Mouse (Mus musculus) neural tube, embryonic 10.5 days (tissue): Measurements from ENCODE around the gene Parg.

Source experiments
- DNase-seq: peaks from one replicate; pipeline ENCODE4 v3.0.0-alpha.2; 2017; ENCODE audit warnings: low spot score; ENCODE audit errors: extremely low spot score

Gene Parg

DNA sequence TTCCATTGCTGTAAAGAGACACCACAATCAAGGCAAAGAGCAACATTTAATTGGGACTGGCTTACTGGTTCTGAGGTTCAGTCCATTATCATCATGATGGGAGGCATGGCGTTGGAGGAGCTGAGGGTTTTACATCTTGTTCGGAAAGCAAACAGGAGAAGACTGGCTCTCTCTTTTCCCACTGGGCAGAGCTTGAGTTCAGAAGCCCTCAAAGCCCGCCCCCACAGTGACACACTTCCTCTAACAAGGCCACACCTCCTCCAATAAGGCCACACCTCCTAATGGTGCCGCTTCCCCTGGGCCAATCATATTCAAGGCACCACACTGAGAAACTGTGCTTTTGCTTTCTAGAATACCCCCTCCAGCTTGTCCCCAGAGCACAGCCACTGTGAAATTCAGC, 116.1 kb downstream of the Parg start:
- DNase-seq = no peak

DNA sequence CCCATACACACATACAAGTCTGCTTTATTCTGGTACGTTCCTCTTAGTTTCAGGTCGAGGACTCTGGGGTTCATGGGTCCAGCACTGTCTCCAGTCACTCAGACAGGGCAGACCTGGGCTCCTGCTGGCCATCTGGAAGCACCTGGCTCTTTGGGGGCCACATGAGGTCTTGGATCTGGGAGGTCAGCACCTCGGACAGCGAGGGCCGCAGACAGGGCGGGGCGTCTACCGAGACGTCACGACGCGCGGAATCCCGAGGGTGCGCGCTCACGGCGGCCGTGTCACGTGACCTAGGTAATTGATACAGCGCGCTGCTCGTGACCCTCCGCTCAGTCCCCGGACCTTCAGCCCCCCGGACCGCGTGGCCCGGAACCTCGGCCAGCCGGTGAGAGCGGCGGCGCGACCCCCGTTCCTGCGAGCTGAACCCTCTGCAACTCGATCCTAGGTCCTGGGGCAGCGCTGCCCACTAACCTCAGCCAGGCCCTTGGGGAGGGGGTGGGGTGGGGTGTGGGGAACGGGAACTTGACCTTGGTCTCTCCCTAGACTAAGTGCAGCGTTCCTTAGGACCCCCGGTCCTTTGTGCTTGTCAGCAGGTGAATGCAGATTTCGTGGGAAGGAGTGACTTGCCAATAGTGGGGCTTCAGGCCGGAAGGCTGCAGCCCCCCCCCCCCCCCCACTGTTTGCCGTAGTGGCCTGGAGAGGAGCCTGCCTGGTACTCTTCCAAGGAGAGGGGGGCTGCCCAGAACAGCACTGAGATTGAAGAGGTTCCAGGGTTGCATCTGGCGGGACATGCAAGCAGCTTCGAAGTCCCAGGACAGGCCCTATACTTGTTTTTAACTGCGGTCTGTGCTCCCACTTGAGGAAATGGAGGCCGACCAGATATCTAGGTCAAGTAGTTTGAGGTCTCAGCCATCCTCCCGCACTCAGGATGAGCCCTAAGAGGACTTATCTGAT, 120.3 kb downstream of the Parg start, which contains the start of gene Ogdhl:
Gene Ogdhl (plus strand): TSS at position 288 of the 954 bp plus-strand sequence.
- peak; percentile 88 for DNase-seq

DNA sequence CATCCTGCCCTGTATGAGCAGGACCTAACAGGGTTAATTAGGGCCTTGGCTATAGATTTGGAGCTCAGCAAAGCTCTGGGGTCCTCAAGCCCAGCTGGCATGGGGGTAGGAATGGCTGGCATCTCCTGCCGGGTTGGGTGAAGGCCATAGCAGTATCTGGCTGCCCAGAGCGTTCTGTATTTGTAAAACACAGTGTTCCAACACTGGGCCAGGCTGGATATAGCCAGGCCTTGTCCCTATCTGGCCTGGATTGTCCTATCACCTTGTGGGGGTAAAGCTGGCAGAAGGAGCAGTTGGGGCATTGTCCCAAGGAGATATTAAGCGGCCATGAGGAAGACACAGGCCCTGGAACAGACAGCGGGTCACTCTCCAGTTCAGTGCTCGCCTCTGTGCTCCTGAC, 121.5 kb downstream of the Parg start:
- no peak for DNase-seq

DNA sequence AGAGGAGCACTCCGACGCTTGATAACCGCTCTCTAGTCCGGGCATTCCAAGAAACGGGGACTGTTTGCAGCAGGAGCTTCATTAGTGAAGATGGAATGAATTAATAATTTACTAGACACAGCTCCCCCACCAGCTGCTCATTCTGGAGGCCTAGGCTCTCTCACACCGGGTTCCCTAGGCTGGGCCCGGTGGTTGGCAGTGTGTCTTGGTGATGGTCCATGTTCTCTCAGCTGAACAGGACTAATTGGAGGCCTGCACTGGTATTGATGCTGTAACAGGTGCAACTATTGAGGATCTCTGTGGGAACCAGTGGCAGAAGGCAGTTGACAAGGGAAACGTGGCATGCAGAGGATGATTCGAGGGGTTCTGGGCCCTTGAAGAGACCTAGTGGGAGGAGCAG, 125.6 kb downstream of the Parg start:
- DNase-seq = no peak

DNA sequence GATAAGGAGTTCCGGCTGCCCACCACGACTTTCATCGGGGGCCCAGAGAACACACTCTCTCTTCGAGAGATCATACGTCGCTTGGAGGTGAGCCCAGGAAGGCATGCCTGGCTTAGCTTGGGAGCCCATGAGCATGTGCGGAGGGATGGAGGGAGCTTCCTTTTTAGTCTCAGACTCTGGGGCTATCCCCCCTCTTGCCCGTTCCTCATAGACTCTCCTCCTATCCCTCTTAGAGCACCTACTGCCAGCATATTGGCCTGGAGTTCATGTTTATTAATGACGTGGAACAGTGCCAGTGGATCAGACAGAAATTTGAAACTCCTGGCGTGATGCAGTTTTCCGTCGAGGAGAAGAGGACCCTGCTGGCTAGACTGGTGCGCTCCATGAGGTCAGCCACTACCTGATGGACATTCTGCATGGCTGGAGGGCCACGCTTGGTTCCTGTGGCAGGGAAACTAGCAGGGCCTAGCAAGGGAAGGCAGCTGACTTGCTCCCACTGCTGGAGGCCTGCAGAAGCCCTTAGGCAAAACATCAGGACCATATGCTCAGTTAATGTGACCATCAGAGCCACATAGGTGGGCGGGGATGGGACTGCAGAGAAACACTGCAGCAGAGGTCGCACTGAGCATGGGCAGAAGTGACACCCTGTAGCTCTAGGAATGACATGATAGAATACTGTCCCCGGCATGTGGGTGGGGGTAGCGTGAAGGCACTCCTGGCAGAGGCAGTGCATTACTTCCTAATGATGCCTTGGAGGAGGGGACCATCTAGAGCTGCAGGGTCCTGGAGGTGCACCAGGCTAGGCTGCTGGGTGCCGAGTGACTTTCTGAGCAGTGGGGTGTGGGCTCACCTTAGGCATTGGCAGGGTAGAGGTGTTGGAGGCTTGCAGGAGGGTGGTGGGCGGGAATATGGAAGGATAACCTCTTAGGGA, 131.0 kb downstream of the Parg start:
- no peak for DNase-seq

DNA sequence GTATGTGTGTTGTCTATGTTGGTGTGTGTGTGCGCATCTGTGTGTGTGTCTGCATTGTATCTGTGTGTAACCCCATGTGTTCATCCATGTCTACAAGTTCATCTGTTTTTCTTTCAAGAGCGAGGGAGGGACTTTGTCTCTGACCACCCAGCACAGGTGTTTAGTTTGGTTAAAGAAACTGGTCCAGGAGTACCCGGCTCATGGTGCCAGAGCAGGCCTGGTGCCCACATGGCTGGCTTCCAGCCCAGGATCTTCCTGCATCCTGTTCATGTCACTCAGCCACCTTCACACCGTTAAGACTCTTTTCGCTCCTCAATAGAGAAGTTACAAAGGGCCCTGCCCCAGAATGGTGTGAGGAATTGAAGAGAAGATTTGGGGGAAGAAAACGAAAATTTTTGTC, 134.3 kb downstream of the Parg start:
- DNase-seq = no peak

DNA sequence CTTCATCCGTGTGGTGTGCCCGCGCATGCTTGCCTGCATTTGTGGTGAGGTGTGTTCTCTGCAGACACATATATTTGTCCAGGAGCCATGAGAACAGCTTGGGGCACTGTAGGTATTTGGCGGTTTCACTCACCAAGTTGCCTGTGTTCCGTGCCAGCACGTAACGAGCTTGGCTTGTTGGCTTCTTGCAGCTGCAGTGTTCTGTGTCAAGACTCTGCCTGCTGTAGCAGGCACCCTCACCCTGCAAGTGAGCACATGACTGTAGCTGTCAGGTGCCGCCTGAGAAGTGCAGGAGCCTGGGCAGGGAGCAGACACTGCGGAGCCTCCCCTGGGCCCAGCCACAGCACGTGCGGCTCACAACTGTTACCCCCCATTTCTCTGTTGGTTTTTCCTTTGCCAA, 134.8 kb downstream of the Parg start:
- DNase-seq = no peak

DNA sequence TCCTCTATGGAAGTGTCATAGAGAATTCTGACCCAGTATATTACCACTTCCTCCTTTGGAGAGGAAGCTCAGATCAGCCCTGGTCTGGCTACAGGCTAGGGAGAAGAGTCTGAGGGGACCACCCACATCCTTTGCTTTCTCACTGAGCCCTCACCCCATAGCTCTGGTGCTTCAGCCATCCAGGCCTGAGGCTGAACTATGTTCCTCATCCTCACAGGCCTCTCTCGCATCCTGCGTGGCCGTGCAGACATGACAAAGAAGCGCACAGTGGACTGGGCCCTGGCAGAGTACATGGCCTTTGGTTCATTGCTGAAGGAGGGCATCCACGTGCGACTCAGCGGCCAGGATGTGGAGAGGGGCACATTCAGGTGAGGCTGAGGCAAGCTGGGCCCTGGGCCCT, 140.1 kb downstream of the Parg start:
- no peak for DNase-seq

DNA sequence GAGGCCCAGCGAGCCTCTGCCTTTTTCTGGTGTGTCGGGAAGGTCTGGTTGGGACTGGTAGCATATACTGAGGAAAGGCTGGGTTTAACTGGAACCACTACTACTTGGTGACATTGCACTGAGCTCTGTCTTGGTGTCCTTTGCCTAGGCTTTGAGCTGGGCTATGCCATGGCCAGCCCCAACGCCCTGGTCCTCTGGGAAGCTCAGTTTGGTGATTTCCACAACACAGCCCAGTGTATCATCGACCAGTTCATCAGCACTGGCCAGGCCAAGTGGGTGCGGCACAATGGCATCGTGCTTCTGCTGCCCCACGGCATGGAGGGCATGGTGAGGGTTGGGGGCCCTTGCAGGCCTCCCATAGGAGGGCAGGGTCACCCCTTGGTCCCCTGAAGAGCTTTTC, 142.4 kb downstream of the Parg start:
- no peak for DNase-seq

DNA sequence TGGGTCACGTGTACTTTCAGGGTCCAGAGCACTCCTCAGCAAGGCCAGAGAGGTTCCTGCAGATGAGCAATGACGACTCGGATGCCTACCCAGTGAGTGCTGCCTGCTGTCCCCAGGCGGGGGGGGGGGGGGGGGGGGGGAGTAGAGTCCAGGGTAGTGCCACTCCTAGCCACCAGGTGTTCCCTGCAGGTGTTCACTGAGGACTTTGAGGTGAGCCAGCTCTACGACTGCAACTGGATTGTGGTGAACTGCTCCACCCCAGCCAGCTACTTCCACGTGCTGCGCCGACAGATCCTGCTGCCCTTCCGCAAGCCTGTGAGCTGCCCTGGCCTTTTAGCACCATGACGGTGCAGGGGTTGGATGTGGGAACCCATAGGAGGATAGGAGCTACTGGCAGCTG, 142.9 kb downstream of the Parg start:
- no peak for DNase-seq
